Mouse (Mus musculus) layer of hippocampus, postnatal 25 days (tissue): ENCODE data around the gene Prss40. TPM values are rescaled to one million over a fixed set of nuclear protein-coding genes. Genes with fewer than 3 reads are reported as not detected.

Experiments
- DNase-seq, 2 experiments: peaks; one replicate each; pipeline ENCODE4 v3.0.0; 2022; ENCODE audit warnings: mixed read lengths in 2 of 2, low spot score in 1 of 2; ENCODE audit errors: extremely low spot score in 1 of 2
- total RNA-seq, 2 experiments: library from RNA; stranded (reverse); gene quantifications; 2 replicates each; pipeline ENCODE4 v1.2.3; 2021

Gene Prss40
- total RNA-seq: not detected

- DNase-seq: no peak
Observed at GRCm38 (mm10) chr1:34560843-34561242, at the start of gene Prss40. Gene Prss40 (minus strand): TSS chr1:34560943.

GRCm38 (mm10) chr1:34602363-34602762 is 41.6 kb upstream of the Prss40 start:
- DNase-seq: peak; percentile 50 to 85

GRCm38 (mm10) chr1:34601323-34602047 is 40.7 kb upstream of the Prss40 start:
- DNase-seq: no peak

GRCm38 (mm10) chr1:34600000-34600399 is 39.3 kb upstream of the Prss40 start:
- DNase-seq: no peak

- no peak for DNase-seq
Observed at GRCm38 (mm10) chr1:34587298-34588096, 26.8 kb upstream of the Prss40 start.

- DNase-seq: no peak
Observed at GRCm38 (mm10) chr1:34584736-34585135, 24.0 kb upstream of the Prss40 start.

GRCm38 (mm10) chr1:34583821-34584263 is 23.1 kb upstream of the Prss40 start:
- peak; percentile 58 to 72 for DNase-seq

- no peak for DNase-seq
Observed at GRCm38 (mm10) chr1:34582218-34582617, 21.5 kb upstream of the Prss40 start.

- peak in 1 of 2 experiments; percentile 25 for DNase-seq
Observed at GRCm38 (mm10) chr1:34579782-34580356, 19.1 kb upstream of the Prss40 start.

GRCm38 (mm10) chr1:34578851-34579781 is 18.4 kb upstream of the Prss40 start, which contains the start of gene Amer3:
Gene Amer3 (plus strand): TSS chr1:34579657.
- DNase-seq: peak; percentile 70 to 81

GRCm38 (mm10) chr1:34573221-34573620 is 12.5 kb upstream of the Prss40 start:
- no peak for DNase-seq

- peak in 1 of 2 experiments; percentile 25 for DNase-seq
Observed at GRCm38 (mm10) chr1:34571431-34571830, 10.7 kb upstream of the Prss40 start.

- no peak for DNase-seq
Observed at GRCm38 (mm10) chr1:34569876-34570275, 9.1 kb upstream of the Prss40 start.

- no peak for DNase-seq
Observed at GRCm38 (mm10) chr1:34568120-34568519, 7.4 kb upstream of the Prss40 start.

- no peak for DNase-seq
Observed at GRCm38 (mm10) chr1:34564383-34565045, 3.8 kb upstream of the Prss40 start.

- DNase-seq: no peak
Observed at GRCm38 (mm10) chr1:34554275-34554674, 6.5 kb downstream of the Prss40 start.

GRCm38 (mm10) chr1:34553690-34554089 is 7.1 kb downstream of the Prss40 start:
- DNase-seq: no peak

- DNase-seq: no peak
Observed at GRCm38 (mm10) chr1:34547074-34547473, 13.7 kb downstream of the Prss40 start.

- no peak for DNase-seq
Observed at GRCm38 (mm10) chr1:34536767-34537485, 23.8 kb downstream of the Prss40 start.
